Mouse (Mus musculus) 3134 (cell line): ENCODE results near the gene Ccl27b.
"Not testable (repeated sequence)": the region's sequence is repeated elsewhere in the genome, so short reads cannot be mapped to it uniquely, and the experiment has no call there.

Experiments used
- DNase-seq: peaks from one replicate; pipeline ENCODE4 v3.0.0-alpha.2; 2011; ENCODE audit warnings: low spot score; ENCODE audit not compliant: insufficient read length; ENCODE audit errors: extremely low read depth

Ccl27b gene

GRCm38 (mm10) chr4:42654951-42655350 lies at the start of gene Ccl27b:
Gene Ccl27b, plus strand, starts transcription at chr4:42655251.
- DNase-seq = not testable (repeated sequence)

DNA sequence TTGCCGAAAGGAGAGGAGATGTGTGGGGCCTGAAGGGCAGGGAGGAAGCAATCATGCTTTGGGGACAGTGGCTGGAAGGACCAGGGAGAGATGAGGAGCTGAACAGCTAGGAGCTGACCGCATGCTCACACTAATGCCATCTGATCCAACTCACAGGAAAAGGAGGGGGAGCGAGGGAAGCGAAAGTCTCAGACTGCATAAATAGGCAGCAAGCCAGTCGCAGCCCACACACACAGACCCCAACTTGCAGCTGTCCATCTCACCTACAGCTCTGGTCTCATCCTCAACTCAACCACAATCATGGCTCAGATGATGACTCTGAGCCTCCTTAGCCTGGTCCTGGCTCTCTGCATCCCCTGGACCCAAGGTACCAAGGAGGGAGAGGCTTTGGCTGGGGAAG lies 43.2 kb upstream of the Ccl27b start, which contains the start of gene Gm10591:
Gene Gm10591 (plus strand): TSS at position 301 of the 400 bp plus-strand sequence.
- not testable (repeated sequence) for DNase-seq

GRCm38 (mm10) chr4:42629419-42629818 lies 25.6 kb upstream of the Ccl27b start, which contains the start of gene Gm2564:
Gene Gm2564, plus strand, starts transcription at chr4:42629719.
- not testable (repeated sequence) for DNase-seq

DNA sequence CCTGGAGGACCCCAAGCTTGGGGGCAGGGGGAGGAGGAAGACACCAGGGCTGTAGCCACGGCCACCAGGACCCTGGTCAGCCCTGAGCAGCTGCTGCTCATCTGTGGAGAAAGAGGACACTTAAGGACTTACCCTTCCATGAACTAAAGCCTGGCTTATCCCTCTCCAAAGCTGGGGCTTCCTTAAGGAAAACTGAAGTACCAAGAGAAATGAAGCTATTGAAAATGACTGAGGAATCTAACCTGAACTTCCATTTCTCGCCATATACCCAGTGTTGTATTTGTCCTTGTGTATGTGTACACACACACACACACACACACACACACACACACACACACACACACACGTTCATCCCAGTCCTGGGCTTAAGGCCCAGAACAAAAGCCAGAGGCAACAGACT lies 6.7 kb downstream of the Ccl27b start, which contains the start of gene Il11ra2:
Gene Il11ra2 (minus strand): TSS at position 101 of the 400 bp plus-strand sequence.
- DNase-seq = not testable (repeated sequence)

DNA sequence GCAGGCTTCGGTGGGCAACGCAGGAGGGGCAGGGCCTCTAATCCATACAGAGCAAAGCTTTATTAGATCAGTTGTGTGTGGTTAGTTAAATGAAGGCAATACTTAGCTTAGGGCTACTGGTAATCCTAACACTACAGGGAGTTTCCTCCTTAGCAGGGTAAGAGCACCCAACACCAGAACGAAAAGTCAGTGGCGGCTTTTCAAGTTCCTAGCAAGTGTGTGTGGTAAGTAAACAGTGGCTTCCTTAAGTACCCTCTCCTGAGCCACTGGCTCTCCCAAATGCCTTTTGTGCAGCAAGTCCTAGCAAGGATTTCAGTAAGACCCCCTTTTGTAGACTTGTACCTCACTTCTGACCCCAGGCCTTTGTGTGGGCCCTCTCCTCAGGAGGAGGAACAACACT lies 20.4 kb downstream of the Ccl27b start:
- DNase-seq = not testable (repeated sequence)

DNA sequence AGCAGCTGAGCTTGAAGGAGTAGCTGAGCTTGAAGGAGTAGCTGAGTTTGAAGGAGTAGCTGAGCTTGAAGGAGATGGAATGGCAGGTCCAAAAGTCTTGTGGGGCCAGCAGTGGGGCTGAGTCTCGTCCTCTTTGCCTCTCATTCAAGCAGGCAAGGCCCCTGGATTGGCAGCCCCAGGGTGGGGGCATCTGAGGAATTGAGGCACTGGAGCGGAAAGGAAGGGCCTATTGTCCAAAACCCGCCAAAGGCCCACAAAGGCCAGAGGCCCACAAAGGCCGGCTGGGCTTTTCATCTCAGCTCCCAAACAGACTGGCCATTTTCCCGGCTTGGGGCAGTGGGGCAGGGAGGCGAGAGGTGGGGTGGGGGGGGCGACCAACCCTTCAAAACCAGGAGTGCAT lies 24.3 kb downstream of the Ccl27b start:
- DNase-seq = not testable (repeated sequence)

DNA sequence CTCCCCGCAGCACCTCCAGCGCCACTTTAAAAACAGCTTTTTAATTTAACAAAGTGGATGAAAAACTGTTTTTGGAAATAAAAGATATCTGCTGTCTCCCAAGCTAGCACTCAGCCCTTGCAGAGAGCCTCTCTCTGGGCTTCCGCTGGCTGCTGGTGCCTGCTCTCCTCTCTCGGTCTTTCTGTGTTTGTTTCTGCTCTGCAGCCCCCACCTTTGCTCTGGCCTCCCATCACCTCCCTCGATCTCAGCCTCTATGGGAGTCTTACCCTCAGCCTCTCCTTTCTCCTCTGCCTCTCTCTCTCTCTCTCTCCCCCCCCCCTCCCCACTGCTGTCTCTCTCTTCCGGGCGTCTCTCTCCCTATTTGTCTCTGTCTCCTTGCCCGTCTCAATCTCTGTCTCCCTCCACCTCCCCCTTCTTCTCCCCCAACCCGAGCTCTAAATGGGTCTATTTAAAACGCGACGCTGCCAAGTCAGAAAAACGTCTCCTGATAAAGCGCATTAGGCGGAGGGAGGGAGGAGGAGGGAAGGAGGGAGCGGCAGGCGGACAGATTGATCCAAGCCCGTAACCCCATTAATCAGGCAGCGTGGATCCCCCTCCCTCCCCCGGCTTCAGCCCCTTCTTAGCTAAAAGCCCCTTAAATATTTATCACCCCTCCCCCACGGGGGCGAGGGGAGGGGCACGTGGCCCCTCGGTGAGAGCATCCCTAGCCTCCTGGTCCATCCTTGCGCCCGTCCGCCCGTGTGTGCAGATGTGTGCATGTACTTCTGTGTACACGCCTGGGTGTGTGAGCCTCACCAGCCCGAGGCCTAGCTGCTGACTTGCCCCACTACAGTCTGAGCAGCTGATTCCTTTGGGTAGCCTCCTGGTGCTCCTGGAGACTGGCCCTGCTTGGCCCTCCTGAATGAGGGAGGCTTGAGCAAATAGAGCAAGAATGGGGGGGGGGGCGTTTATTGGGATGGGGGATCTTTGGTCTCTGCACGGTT lies 25.6 kb downstream of the Ccl27b start:
- not testable (repeated sequence) for DNase-seq

GRCm38 (mm10) chr4:42681473-42682182 lies 26.6 kb downstream of the Ccl27b start:
- DNase-seq = not testable (repeated sequence)

- not testable (repeated sequence) for DNase-seq
Measured at GRCm38 (mm10) chr4:42682183-42682524, 27.1 kb downstream of the Ccl27b start.
